Mouse (Mus musculus) heart, adult 18-20 months (tissue): ENCODE measurements around the gene Ufd1. TPM values are rescaled to one million over a fixed set of nuclear protein-coding genes. Genes with fewer than 3 reads are reported as not detected.
"Not testable (repeated sequence)": the region's sequence is repeated elsewhere in the genome, so short reads cannot be mapped to it uniquely, and the experiment has no call there.

Experiments
- DNase-seq, 2 experiments: peaks; one replicate each; pipeline ENCODE4 v3.0.0; 2021 to 2022; ENCODE audit warnings: mixed read lengths in 1 of 2
- total RNA-seq, 2 experiments: library from RNA; stranded (reverse); gene quantifications; 2 replicates each; pipeline ENCODE4 v1.2.3; 2021

Gene Ufd1
- total RNA-seq, 2 experiments from 2014 or later, result 52.6 to 55.1 TPM

DNA sequence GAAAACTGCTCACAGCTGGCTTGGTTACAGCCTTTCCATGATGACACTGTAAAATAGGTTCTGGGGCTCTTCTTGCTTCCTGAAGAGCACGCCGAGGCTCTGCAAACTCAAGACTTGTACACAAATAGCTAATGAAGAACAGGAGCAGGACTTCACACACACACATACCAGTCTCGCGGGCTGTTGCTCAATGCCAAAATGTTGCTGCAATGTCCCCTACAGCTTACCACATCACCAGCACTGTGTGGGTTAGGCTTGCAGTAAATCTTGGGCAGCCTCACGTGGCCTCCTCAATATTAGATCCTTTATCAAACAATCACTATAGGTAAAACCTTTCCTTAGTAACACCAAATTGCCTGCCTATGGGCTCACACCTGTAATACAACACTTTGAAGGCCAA is 2.6 kb upstream of the Ufd1 start:
- no peak for DNase-seq

DNA sequence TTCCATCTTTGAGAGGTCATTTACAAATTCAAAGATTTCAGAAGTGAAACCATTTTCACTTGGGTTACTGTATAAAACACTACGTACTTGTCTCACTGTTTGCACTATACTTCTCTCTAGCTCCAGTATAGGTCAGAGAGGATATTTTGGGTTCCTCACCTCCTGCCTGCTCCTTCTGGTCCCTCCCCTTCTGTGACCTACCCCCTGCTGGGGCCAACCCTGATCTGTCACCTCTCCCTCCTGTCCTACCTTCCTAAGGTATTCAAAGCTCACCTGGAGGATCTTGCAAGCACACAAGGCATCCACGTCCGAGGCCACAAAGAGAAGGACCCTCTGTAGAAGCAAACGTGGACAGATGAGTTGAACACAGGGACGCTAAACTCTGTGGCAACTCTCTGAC is 547 bp upstream of the Ufd1 start:
- peak in 1 of 2 experiments; percentile 6 for DNase-seq

DNA sequence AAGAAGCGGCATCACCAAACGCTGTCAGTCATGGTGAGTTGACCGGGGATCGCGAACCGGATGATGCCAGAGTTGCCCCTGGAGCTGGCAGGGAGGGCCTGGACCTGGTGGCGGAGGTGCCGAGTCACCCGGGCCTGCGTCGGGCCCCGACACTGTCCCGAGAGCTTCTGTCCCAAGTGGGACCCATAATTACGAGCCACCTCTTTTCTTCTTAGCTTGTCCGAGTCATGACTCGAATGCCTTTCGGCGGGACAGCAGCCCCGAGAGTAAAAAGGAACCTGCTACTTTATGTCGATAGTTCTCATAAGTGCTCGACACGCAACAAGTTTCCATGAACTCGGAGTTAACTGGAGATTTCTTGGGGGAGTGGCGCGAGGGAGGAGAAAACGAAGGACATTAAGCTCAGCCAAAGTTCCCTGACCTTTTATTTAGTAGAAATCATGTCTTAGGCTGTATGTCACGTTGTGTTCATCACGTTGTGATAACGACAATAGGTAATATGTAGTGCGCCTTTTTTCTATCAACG is 869 bp downstream of the Ufd1 start:
- no peak for DNase-seq

DNA sequence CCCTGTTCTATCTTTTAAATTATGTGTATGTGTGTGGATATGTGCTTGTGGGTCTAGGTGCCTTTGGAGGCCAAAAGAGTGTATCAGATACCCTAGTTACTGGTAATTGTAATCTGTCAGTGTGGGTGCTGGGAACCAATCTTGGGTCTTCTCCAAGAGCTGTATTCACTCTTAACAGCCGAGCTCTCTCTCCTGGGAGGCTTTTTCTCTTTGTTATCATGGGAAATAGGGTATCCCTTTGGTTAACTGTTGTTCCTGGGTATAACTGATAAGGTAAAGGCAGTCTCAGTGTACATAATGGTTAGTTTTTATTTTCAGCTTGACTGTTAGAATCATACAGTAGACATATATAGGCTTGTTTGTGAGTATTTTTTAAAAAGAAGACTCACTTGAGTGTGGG is 10.8 kb downstream of the Ufd1 start:
- DNase-seq, result no peak

DNA sequence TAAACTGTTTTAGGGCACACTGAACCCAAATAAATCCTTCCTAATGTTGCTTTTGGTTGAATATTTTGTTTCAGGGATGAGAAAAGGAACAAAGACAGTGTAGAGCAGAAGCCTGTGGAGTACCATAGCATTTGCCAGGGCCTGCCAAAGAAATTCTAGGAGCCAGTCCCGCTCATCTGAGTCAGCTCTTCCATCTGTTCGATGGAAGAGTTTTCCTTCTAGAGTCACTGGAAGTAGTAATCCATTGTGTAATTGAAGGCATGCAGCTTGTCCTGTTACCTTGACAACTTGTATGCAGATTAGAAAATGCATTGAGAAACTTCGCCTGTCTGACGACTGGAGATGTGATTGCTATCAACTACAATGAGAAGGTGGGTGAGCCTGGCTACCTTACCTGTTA is 11.3 kb downstream of the Ufd1 start:
- no peak for DNase-seq

DNA sequence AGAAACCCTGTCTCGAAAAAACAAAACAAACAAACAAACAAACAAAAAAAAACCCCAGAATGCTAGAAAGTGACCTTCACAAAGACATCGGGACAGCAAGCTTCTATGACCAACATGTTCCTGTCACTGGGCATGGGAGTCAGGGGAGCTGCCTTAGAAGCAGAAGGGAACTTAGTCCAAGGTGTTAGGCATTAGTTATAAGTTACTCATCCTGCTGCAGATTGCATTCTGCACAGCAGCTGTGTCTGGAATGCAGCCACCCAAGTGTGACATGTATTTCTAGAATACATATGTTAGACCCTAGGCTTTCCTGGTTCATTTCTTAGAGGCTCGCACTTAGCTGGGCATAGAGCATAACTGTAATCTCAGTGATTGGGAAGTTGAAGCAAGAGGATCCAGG is 17.1 kb downstream of the Ufd1 start:
- no peak for DNase-seq

DNA sequence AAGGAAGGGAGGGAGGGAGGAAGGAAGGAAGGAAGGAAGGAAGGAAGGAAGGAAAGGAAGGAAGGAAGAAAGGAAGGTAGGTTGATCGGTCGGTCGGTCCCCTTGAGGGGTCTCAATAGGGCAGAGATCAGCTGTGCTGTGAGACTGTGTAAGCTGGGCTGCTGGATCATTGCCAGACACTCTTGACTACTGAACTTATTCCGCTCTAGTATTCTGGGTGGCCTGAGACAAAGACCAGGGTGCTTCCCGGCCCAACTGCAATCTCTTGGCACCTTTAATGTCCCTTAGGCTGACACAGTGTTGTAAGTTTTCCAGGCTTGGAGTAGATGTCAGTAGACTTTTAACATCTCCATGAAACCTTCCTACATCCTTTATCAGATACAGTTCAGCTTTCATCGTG is 17.5 kb downstream of the Ufd1 start:
- no peak for DNase-seq

DNA sequence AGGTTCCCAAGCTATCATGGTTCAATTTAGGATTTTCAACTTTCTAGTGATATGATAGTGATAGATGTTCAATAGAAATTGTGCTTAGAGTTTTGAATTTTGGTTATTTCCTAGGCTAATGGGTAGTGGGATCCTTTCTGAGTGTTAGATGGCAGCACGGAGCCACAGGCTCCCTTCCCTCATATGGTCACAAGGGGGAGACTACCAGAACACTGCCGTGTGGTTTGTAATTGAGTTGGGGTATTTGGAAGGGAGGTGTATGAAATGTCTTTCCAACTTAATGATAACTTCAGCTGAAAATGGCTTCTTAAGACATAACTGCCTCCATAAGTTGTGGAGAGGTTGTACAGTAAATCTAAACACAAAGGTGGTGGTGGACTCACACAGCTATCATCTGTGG is 21.9 kb downstream of the Ufd1 start:
- no peak for DNase-seq

DNA sequence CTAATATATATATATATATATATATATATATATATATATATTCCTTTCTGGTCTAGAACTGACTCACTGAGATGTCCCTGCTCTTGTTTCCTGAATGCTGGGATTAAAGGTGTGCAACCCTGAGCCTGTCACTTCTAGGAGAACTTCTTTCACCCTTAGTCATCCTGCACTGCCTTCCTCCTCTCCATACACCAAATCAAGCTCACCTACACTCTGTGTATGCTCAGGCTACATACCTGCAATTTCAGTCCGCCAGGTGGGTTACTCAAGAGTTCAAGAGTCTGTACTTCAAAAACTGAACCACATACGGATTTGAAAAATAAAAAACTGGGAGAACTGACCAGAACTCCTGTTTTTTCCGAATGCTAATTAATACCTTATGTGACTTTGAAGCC is 24.5 kb downstream of the Ufd1 start:
- DNase-seq, result no peak

DNA sequence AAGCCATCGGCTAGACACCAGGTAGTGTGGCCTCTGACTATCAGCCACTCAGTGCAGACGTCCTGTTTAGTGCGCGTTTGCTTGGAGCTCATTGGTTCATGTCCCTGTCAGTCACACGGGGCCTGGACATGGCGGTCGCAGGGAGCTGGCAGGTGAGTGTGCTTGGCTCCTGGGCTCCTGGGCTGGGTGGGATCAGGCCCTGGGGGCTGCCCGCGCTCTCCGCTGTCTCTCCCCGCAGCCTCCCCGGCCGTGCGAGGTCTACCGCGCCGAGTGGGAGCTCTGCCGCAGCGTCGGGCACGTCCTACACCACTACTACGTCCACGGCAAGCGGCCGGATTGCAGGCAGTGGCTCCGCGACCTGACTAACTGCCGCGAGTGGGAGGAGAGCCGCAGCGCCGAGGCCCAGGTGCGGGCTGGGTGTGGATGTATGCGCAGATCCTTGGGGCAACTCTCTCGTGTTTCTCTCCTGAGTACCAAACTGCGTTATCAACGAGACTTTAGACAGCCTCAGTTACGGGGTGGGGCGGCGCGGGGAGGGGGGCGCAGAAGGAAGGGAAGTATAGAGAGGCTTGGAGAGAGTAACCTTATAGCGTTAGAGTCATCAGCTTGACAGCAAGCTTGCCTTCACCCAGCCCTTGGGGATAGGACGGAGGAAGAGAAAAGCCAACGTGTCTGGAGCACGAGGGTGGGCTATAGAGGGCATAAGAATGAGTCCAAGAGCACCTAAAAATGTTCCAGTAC is 25.1 kb downstream of the Ufd1 start, which contains the start of the genes 2510002D24Rik and Gm28539:
TSS of gene 2510002D24Rik (plus strand) at position 111 of the 741 bp plus-strand sequence.
TSS of gene Gm28539 (plus strand) at position 117 of the 741 bp plus-strand sequence.
- DNase-seq, result peak; percentile 96 to 97

DNA sequence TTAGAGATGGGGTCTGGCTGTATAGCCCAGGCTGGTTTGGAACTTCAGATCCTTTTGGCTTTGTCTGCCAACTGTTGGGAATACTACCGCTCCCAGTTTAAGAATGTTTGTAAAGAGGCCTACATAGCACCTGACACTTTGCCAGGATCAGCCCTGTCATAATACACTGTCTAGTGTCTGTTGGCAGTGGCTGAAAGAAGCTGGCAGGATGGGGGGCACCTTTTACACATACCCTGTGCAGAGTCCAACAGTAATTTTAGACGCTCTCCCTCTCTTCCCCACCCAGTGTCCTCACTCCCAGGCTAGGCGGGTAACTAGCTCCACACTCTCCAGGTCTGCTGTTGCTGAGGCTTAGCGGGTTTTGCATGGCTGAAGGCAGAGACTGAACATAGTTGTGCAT is 26.8 kb downstream of the Ufd1 start:
- DNase-seq, result peak; percentile 23 to 50

DNA sequence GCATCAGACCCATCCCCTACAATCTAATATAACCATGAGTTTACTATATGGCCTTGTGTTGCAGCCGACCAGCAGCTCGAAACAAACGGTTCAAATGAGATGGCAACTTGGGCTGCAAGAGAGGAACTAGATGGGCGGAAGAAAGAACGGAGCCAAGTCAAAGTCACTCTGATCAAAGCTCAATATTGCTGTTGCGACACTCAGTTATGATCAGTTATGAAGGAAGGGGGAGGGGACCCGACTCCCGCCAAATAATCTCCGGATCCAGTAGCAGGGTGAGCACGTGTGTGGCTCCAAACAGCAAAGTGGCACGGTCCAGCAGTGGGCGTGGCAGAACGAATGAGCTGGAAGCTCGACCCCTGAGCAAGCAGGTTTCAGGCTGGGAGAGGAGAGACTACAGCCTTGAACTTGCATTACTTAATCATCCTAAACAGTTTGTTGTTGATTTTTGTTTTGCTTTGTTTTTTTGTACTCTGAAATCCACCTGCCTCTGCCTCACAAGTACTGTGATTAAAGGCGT is 34.8 kb downstream of the Ufd1 start:
- DNase-seq, result no peak

DNA sequence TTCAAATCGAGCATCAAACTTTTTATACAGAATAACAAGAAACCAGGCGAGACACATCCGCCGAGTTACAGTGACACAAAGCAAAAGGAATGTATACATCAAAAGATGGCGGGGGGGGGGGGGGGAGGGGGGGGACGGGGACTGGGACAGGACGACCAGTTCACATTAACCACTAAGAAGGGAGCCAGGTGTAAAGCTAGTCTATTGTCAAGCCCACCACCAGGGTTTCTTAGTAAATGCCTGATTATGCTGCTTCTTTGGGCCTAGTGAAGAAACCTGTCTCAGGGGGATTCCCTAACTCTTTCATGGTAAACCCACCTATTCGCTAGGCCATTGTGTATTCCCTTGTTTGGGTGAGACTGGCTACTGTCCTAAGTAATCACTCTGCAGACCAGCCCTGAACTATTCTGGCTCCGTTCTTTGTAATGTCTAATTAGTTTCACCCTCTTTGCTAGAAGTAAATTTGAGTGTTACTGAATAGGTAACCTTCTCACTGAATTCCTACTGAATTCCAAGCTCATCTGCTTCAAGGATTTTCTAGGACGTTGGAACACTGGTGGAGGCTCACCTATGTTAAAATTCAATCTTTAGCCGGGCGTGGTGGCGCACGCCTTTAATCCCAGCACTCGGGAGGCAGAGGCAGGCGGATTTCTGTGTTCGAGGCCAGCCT is 38.1 kb downstream of the Ufd1 start:
- not testable (repeated sequence) for DNase-seq

DNA sequence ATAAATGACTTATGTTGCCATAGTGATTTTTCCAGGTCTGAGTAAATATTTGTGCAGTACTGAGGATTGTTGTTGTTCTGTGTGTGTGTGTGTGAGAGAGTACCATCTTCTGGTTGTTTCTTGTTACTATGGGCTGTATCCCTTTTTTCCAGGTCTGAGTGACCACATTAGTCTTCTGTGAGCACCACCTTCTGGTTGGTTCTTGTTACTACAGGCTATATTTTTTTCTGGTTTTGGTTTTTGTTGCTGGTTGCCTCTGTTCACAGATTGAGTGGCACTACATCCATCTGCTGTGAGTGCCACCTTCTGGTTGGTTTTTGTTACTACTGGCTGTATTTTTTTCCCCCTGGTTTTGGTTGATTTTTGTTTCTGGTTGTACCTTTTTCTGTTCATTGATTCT is 47.0 kb downstream of the Ufd1 start:
- peak; percentile 64 to 68 for DNase-seq

DNA sequence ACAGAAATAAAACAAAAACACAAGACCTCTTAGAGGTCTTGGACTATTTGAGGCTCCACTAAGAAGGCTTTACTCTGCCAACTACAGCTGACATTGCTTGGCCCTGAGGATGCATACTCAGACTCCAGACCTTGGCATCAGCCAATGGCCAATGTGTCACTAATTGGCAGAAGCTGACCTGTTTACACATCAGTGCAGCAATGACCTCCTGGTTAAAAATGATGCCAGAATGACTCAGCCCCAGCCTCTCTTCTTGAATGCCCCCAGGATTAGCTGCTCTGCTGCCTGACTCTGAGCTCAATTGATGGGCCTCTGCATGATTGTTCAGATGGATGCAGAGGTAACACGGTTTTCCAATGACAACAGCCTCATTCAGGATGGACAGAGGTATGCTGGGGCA is 48.6 kb downstream of the Ufd1 start:
- peak; percentile 69 to 84 for DNase-seq

DNA sequence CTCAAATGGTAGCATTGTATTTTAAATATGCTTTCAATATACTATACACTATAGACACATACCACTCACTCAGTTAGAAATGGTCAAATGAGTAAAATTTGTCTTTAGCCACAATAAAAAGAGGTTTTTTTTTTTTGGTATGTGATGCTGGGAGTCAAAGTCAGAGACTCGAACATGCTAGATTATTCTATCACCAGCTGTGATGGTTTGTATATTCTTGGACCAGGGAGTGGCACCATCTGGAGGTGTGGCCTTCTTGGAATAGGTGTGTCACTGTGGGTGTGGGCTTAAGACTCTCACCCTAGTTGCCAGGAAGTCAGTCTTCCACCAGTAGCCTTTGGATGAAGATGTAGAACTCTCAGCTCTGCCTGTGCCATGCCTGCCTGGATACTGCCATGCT is 58.9 kb downstream of the Ufd1 start:
- not testable (repeated sequence) for DNase-seq

DNA sequence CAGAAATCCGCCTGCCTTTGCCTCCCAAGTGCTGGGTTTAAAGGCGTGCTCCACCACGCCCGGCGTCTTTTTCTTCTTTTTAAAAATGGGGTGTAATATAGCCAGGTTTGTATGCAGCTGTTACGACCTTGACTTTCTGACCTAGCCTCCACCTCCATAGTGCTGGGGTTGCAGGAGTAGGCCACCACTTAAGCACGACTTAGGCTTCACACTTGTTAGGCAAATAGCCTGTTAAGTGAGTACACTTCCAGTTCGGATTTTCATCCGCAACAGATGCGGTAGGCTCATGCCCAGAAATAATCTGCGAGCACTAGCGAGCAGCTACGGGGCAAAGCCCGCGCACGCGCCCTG is 64.5 kb downstream of the Ufd1 start:
- DNase-seq, result no peak

DNA sequence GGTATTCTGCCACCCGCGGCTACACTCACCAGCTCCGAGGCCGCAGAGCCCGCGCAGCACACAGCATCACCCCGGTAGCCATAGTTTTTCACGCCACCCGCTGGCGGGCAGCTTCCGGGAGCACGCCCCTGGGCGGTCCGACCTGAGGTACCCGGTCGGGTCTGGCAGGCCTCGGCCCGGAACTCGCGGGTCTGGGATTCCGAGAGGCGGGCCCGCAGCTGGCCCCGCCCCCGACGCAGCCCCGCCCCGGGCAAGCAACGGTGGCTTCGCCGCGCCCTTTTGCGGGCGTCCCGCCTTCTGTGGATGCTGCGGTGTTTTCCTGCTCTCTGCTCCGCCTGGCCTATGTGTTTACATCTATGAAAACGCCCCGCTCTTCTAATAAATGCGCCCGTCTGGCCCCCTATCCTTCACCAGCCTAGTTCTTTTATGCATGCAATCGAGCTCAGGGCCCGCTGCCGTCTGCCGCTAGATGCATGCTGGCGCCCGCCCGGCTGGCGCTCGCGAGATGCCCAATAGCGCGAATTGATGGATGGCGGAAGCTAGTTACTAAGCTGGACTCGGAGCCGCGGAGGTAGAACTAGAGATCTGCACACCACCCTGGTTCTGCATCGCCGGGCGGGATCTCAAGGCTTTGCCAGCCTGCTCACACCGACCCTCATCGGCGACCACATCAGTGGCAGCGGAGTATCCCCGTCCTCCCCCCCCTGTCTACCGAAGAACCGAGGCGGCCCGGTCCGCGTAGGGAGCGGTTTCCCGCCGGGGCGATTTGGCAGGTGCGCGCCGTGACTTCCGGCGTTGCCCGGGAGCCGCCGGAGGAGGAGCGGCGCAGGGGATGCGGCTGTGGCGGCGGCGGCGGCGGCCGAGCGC is 65.1 kb downstream of the Ufd1 start, which contains the start of the genes Mrpl40 and Hira:
TSS of gene Mrpl40 (minus strand) at position 421 of the 867 bp plus-strand sequence.
TSS of gene Hira (plus strand) at position 596 of the 867 bp plus-strand sequence.
- DNase-seq, result peak; percentile 96

DNA sequence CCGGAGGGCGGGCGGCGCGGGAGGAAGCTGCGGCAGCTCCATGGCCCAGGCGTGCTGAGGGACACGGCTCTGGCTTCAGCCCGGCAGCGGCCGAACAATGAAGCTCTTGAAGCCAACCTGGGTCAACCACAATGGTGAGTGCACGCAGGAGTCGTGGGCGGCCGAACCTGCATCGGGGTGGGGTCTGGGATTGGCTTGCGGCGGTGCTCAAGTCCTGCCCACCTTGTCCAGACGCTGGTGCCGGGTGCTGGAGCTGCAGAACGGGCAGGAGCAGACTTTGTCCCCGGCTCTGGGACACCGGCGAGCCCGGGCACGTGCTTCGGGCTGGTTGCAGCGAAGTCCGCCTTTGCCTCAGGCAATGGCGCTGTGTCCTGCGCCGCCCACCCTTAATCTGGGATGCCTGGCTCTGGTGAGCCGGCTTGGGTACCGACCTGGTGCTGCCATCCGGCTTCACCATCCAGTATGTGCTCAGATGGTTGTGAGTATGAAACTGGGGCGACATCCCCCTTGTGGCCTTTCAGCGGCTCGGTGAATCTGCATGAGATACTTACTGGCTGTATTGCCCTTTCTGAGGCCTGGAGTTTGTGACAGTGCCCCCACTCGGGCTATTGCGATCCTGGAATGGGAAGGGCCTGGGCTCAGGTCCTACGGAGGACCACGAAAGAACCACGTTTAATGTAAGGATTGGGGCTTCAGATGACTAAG is 66.0 kb downstream of the Ufd1 start:
- DNase-seq, result peak; percentile 40 to 42

DNA sequence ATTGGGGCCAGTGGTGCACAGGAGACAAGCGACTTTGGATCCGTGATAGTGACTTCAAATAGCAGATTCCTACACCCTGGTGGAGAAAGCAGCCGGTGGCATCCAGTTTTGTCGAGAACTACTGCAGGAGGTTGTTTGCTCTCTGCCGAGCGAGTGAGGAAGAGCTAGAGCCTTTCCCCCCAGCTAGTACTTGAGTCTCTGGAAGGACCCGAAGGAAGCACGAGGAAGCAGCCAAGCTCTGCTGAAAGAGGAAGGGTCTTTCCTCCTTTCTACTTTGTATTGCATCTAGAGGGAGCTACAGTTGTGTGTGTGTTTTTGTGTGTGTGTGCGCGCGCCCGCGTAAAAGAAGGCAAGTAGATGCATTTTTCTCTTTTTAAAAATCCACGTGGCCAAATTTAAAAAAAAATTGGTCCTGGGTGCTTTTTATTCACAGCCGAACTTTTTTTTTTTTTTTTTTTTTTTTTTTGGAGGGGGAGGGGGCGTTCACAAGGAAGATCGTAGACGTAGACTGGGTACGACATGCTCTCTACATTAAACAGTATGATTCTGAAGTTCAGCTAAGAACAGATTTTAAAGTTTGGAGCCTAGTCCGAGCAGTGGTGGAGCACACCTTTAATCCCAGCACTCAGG is 66.6 kb downstream of the Ufd1 start:
- no peak for DNase-seq

DNA sequence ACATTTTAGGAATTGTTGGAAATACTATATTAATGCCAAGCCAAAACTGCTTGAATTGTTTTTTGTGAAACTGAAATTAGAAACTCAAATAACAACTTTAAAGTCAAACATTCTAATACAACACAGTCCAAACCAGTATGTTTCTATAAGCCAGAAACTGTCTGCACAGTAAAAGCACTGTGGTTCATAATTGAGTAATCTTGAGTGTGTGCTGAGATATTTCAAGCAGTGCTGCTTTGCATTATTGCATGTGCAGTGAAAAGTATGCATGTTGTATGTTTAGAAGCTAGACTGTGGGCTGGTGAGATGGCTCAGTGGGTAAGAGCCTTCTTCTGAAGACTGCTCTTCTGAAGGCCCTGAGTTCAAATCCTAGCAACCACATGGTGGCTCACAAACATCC is 72.5 kb downstream of the Ufd1 start:
- DNase-seq, result no peak
